Mouse (Mus musculus): Measurements from ENCODE around the gene Dgki.

DNA sequence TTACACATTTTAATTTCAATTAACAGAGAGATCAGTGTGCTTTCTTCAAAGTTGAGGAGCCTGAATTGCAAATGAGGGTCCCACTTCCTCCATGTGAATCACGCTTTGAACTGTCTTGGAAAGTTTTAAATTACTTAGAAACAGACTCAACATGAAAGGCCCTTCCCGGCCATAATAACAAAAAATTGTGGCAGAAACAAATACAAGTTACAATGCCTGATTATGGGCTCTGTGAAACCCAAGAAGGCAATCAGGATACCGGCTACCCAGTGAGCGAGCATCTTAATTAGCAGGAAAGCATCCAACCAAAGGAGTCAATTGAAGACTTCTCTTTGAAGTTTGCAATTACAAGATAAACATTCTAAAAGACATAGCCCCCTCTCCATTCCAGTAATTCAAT, 292.4 kb downstream of the Dgki start:
- no peak for TF ChIP-seq CTCF (IDR thresholded peaks at IDR 0.05)
- no peak for TF ChIP-seq EP300 (IDR thresholded peaks at IDR 0.05; ENCODE audit: insufficient read depth, low read depth, low read length)
- TF ChIP-seq POLR2A (IDR thresholded peaks at IDR 0.05; ENCODE audit: insufficient read depth, low read depth, low read length): no peak
